Mouse (Mus musculus) midbrain, embryonic 10.5 days (tissue): ENCODE measurements at regions not wholly inside any gene's neighbourhood (a gene's known extent, or its start where the extent isn't known, plus 50 kb on each side); places are given as distances from the start of the nearest gene placed in this dataset.

ENCODE experiments used
- DNase-seq: peaks from one replicate; pipeline ENCODE4 v3.0.0-alpha.2; 2017; ENCODE audit warnings: low spot score
- H3K27ac ChIP-seq: fragments of 300-500 bp; sonication (generic); replicated peaks from 2 replicates; pipeline ENCODE4 v1.5.1; 2016; ENCODE audit warnings: mild to moderate bottlenecking
- H3K27me3 ChIP-seq: fragments of 300-500 bp; sonication (generic); 2 replicates; pipeline ENCODE4 v1.6.1; 2016; ENCODE audit warnings: low read depth, mild to moderate bottlenecking; ENCODE audit not compliant: poor library complexity, severe bottlenecking
- H3K36me3 ChIP-seq: fragments of 300-500 bp; sonication (generic); 2 replicates; pipeline ENCODE4 v1.6.1; 2016; ENCODE audit warnings: mild to moderate bottlenecking, moderate library complexity
- H3K4me1 ChIP-seq: fragments of 300-500 bp; sonication (generic); 2 replicates; pipeline ENCODE4 v1.6.1; 2016
- H3K4me3 ChIP-seq: fragments of 300-500 bp; sonication (generic); 2 replicates; pipeline ENCODE4 v1.5.1; 2016; ENCODE audit warnings: mild to moderate bottlenecking, moderate library complexity
- H3K9me3 ChIP-seq: fragments of 300-500 bp; sonication (generic); replicated peaks from 2 replicates; pipeline ENCODE4 v1.6.1; 2016; ENCODE audit warnings: mild to moderate bottlenecking
- WGBS: fragments of 180-500 bp; shearing (Covaris S2); methylation state at CpG from one replicate; pipeline ENCODE4 v1.1.7; 2016; 5-methylcytosine and 5-hydroxymethylcytosine counted together

DNA sequence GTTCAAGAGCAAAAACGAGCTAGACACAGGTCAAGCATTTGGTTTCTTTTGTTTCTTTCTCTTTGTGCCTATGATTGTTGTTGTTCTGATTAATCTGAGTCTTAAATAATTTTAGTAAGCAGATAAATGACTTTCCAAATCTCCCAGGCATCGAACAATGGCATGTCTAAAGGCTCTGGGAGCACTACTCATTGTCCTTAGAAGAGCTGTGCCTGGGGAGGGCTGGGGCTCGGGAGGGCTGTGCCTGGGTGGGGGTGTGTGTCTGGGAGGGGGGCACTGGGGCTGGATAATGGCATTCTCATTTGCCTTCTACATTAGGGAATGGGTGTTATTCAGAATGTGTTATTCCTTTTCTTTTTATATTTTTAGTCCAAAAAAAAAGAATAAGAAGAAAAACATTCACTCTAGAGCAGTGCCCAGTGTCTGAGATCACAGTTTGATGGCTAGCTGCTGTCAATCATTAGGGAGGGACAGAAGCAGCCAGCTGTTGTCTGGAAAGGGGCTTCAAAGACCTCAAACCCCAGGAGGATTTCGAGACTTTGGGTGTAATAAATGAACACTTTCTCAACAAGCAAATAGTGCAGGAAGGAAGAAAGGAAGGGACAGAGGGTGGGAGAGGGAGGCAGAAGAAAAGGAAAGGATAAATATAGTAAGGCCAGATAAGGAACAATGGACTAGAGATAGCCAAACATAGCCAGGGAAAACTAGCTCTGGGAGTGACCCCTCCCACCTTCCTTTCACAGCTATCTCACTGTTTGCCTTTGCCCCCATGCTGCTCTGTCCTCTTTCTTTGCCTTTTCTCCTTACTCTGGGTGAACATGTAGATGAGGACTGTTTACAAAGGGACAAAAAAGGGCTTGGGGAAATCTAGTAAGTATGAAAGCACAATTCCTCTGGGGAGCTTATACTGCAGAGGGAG is 264.2 kb upstream of the Pcsk5 start:
- 19% methylated on average over 4 of the region's 4 CpGs for WGBS
- peak overlapping the region; percentile 79 for H3K27ac ChIP-seq

GRCm38 (mm10) chr19:18083312-18083711 is 245.9 kb upstream of the Pcsk5 start:
- DNase-seq, result no peak
- Histone ChIP-seq H3K4me1 (no peaks in the 10 kb centered on the region), H3K27me3 (no peaks in the 10 kb centered on the region), H3K9me3 (no peaks in the 10 kb centered on the region), H3K27ac (no peak overlapping the region), H3K4me3 (no peak overlapping the region), H3K36me3 (no peaks in the 10 kb centered on the region)
- WGBS, result 80% methylated on average over 6 of the region's 6 CpGs

More for the DNA sequence above, 264.2 kb upstream of the Pcsk5 start:
- peak; percentile 34 for DNase-seq
- Histone ChIP-seq H3K4me3 (no peak overlapping the region), H3K4me1 (peaks cover 19% of the 10 kb centered on the region), H3K9me3 (no peaks in the 10 kb centered on the region), H3K36me3 (no peaks in the 10 kb centered on the region), H3K27me3 (no peaks in the 10 kb centered on the region)

DNA sequence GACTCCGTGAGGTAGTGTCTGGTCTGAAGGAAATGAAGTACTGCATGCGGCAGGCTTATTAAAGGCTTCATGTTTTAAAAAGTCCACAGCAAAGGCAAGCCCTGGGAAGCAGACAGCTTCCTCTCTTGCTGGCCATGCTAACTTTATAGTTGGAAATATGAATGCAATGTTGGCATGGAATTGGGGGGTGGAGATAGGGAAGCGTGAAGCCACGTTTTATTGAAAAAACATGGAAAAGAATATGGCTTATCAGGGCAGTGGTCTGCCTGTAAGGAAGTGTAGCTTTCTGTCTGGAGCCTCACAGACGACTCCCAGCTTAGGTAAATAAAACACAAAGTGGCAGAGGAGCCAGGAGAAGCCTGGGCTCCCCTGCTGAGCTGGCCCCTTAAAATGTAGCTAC is 231.5 kb upstream of the Pcsk5 start:
- no peak for DNase-seq
- Histone ChIP-seq H3K36me3 (no peaks in the 10 kb centered on the region), H3K27me3 (no peaks in the 10 kb centered on the region), H3K4me3 (no peak overlapping the region), H3K4me1 (no peaks in the 10 kb centered on the region), H3K27ac (no peak overlapping the region), H3K9me3 (no peaks in the 10 kb centered on the region)
- 68% methylated on average over 5 of the region's 5 CpGs for WGBS

- H3K27ac ChIP-seq, result no peak overlapping the region
- 87% methylated on average over 8 of the region's 8 CpGs for WGBS
- no peak for DNase-seq
- no peaks in the 10 kb centered on the region for H3K36me3 ChIP-seq
- H3K9me3 ChIP-seq, result no peaks in the 10 kb centered on the region
- no peak overlapping the region for H3K4me3 ChIP-seq
- H3K27me3 ChIP-seq, result no peaks in the 10 kb centered on the region
- no peaks in the 10 kb centered on the region for H3K4me1 ChIP-seq
Measured at GRCm38 (mm10) chr19:18067855-18068494, 230.5 kb upstream of the Pcsk5 start.

GRCm38 (mm10) chr19:18057256-18057890 is 219.9 kb upstream of the Pcsk5 start:
- H3K27ac ChIP-seq, result no peak overlapping the region
- no peak for DNase-seq
- no peak overlapping the region for H3K4me3 ChIP-seq
- H3K4me1 ChIP-seq, result peaks cover 11% of the 10 kb centered on the region
- no peaks in the 10 kb centered on the region for H3K27me3 ChIP-seq
- 86% methylated on average over 7 of the region's 7 CpGs for WGBS
- no peaks in the 10 kb centered on the region for H3K9me3 ChIP-seq
- no peaks in the 10 kb centered on the region for H3K36me3 ChIP-seq

- no peak overlapping the region for H3K27ac ChIP-seq
- H3K36me3 ChIP-seq, result no peaks in the 10 kb centered on the region
- H3K9me3 ChIP-seq, result no peaks in the 10 kb centered on the region
- no peak overlapping the region for H3K4me3 ChIP-seq
- H3K27me3 ChIP-seq, result no peaks in the 10 kb centered on the region
- DNase-seq, result no peak
- peaks cover 11% of the 10 kb centered on the region for H3K4me1 ChIP-seq
- WGBS, result 78% methylated on average over 21 of the region's 21 CpGs
Measured at GRCm38 (mm10) chr19:18056414-18057254, 219.2 kb upstream of the Pcsk5 start.

GRCm38 (mm10) chr19:18050353-18050752 is 212.9 kb upstream of the Pcsk5 start:
- Histone ChIP-seq H3K36me3 (no peaks in the 10 kb centered on the region), H3K27ac (no peak overlapping the region), H3K4me3 (no peak overlapping the region), H3K27me3 (no peaks in the 10 kb centered on the region), H3K4me1 (no peaks in the 10 kb centered on the region), H3K9me3 (no peaks in the 10 kb centered on the region)
- no peak for DNase-seq
- whole genome bisulfite sequencing, result 80% methylated on average over 2 of the region's 2 CpGs

DNA sequence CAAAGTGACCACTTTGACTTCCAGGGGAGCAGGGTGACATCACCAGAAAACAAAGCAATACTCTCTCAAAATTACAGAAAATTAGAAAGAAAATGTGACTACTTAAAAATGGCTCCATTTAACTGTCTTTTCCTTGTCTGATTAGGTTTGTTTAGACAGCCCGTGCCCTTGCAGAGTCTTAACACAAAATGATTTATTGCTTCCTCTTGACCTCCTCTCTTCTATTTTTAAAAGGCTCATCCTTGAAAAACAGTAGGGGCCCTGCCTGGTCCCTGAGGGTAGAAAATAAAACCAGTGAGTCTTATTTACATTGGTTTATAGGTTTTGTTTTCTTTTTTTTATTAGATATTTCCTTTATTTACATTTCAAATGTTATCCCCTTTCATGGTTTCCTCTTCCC is 196.8 kb upstream of the Pcsk5 start:
- 78% methylated on average over 1 of the region's 1 CpGs for WGBS
- no peaks in the 10 kb centered on the region for H3K4me1 ChIP-seq

DNA sequence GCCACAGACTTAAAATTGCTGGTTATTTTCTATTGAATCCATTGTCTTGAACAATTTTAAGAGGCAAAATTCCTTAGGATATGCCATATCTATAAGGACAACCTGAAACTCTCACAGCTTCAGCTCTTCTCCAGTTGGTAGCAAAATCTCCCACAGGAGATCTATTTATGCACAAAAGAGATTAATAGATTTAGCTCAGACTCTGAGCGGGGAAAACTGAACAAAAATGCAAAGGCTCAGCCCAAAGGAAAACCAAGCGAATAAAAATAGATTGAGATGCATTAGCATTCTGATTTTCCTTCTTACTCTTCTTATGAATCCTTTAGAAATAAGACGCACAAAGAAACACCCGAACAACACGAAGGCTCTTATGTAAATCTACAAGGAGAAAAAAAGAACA is 196.2 kb upstream of the Pcsk5 start:
- Histone ChIP-seq H3K4me1 (no peaks in the 10 kb centered on the region), H3K4me3 (no peak overlapping the region), H3K27me3 (no peaks in the 10 kb centered on the region), H3K36me3 (no peaks in the 10 kb centered on the region), H3K9me3 (no peaks in the 10 kb centered on the region), H3K27ac (no peak overlapping the region)
- no peak for DNase-seq
- WGBS, result 89% methylated on average over 5 of the region's 5 CpGs

More for the DNA sequence above, 196.8 kb upstream of the Pcsk5 start:
- DNase-seq, result no peak
- H3K9me3 ChIP-seq, result no peaks in the 10 kb centered on the region
- no peaks in the 10 kb centered on the region for H3K36me3 ChIP-seq
- H3K27me3 ChIP-seq, result no peaks in the 10 kb centered on the region
- no peak overlapping the region for H3K4me3 ChIP-seq
- no peak overlapping the region for H3K27ac ChIP-seq

GRCm38 (mm10) chr19:18025877-18026276 is 188.4 kb upstream of the Pcsk5 start:
- 85% methylated on average over 4 of the region's 4 CpGs for WGBS
- no peak for DNase-seq
- no peaks in the 10 kb centered on the region for H3K36me3 ChIP-seq
- no peaks in the 10 kb centered on the region for H3K9me3 ChIP-seq
- no peaks in the 10 kb centered on the region for H3K4me1 ChIP-seq
- no peaks in the 10 kb centered on the region for H3K27me3 ChIP-seq
- H3K27ac ChIP-seq, result no peak overlapping the region
- H3K4me3 ChIP-seq, result no peak overlapping the region

DNA sequence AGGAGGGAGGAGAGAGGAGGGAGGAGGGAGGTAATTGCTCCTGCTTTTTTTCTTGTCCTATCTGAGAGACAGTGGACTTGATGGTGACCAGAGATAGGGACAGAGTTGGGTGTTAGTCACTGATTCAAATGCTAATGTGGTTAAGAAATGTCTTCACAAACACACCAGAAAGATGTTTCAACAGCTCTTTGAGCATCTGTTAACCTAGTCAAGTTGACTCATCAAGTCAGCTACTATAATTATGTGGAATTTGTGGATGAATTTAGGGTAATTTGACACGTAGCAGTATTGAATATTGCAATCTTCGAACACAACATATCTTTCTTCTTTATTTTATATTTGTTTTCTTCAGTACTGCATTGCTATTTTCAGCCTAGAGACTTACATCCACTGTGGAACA is 182.9 kb upstream of the Pcsk5 start:
- Histone ChIP-seq H3K4me3 (no peak overlapping the region), H3K27ac (no peak overlapping the region), H3K9me3 (no peaks in the 10 kb centered on the region), H3K27me3 (no peaks in the 10 kb centered on the region), H3K36me3 (no peaks in the 10 kb centered on the region), H3K4me1 (no peaks in the 10 kb centered on the region)
- no peak for DNase-seq
- 83% methylated on average over 2 of the region's 2 CpGs for WGBS

DNA sequence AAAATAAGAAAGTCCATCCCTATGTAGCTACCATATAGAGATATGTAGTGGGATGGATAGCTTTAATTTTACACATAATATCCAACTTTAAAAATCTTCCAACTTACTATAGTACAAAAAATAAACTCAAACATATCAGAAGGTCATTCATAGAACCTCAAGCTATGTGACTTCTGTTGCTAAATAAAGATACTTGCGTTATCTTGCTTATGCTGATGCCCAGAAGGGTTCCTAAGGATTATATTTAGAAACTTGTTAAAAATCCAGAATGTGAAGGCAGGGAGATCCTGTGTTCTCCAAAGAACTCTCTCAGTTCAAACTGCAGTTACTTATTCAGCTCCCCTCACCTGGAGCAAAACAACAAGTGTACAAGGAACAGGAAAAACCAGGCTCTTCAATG is 177.9 kb upstream of the Pcsk5 start:
- WGBS, result 91% methylated on average over 1 of the region's 1 CpGs

More for the DNA sequence above, 177.9 kb upstream of the Pcsk5 start:
- DNase-seq, result no peak
- Histone ChIP-seq H3K4me1 (no peaks in the 10 kb centered on the region), H3K4me3 (no peak overlapping the region), H3K27me3 (no peaks in the 10 kb centered on the region), H3K27ac (no peak overlapping the region), H3K36me3 (no peaks in the 10 kb centered on the region), H3K9me3 (no peaks in the 10 kb centered on the region)
